Mouse (Mus musculus) liver, adult 2 months (tissue): ENCODE data around the gene Abcc12. TPM values are rescaled to one million over a fixed set of nuclear protein-coding genes. Genes with fewer than 3 reads are reported as not detected.

ENCODE experiments used
- DNase-seq: peaks from one replicate; pipeline ENCODE4 v3.0.0-alpha.2; 2011; ENCODE audit warnings: low read depth, low spot score; ENCODE audit errors: extremely low read depth
- H3K27ac ChIP-seq: fragments of 200-500 bp; replicated peaks from 2 replicates; pipeline ENCODE4 v1.5.1; 2012; ENCODE audit warnings: low read depth, mild to moderate bottlenecking, control low read depth, inconsistent platforms, low read length; ENCODE audit not compliant: insufficient read depth
- H3K27me3 ChIP-seq: fragments of 200-500 bp; 2 replicates; pipeline ENCODE4 v1.6.1; 2012; ENCODE audit warnings: mild to moderate bottlenecking, moderate library complexity, low read length, inconsistent platforms; ENCODE audit not compliant: control insufficient read depth, insufficient read depth
- H3K36me3 ChIP-seq: fragments of 200-500 bp; 2 replicates; pipeline ENCODE4 v1.6.1; 2012; ENCODE audit warnings: low read length, inconsistent platforms; ENCODE audit not compliant: control insufficient read depth, insufficient read depth
- H3K4me1 ChIP-seq: fragments of 200-500 bp; 2 replicates; pipeline ENCODE4 v1.6.1; 2011; ENCODE audit warnings: low read length; ENCODE audit not compliant: control insufficient read depth, insufficient read depth
- H3K4me3 ChIP-seq: fragments of 200-500 bp; 2 replicates; pipeline ENCODE4 v1.5.1; 2011; ENCODE audit warnings: low read depth, mild to moderate bottlenecking, control low read depth, low read length, moderate library complexity; ENCODE audit not compliant: insufficient read depth
- H3K79me2 ChIP-seq: fragments of 200-500 bp; 2 replicates; pipeline ENCODE4 v1.6.1; 2012; ENCODE audit warnings: inconsistent platforms, mild to moderate bottlenecking, low read length, moderate library complexity; ENCODE audit not compliant: control insufficient read depth, insufficient read depth
- H3K9ac ChIP-seq: fragments of 200-500 bp; 2 replicates; pipeline ENCODE4 v1.6.1; 2012; ENCODE audit warnings: low read depth, mild to moderate bottlenecking, control low read depth, inconsistent platforms, low read length
- CTCF ChIP-seq: fragments of 200-500 bp; IDR thresholded peaks from 2 replicates; pipeline ENCODE4 v1.5.1; 2011; ENCODE audit warnings: low read depth, low read length, control low read depth
- POLR2A ChIP-seq: fragments of 200-500 bp; IDR thresholded peaks from 2 replicates; pipeline ENCODE4 v1.6.1; 2011; ENCODE audit warnings: low read length, control low read depth; ENCODE audit not compliant: insufficient read depth; ENCODE audit errors: extremely low read depth
- WGBS: fragments of 180-500 bp; shearing (Covaris S2); methylation state at CpG from one replicate; pipeline ENCODE4 v1.1.7; 2018; 5-methylcytosine and 5-hydroxymethylcytosine counted together
- polyA plus RNA-seq: library from polyadenylated mRNA; depleted of rRNA; stranded (reverse); fragments of >200 nt; gene quantifications from 2 replicates; pipeline ENCODE4 v1.2.3, GENCODE M21; 2012; rRNA removed
- total RNA-seq: library from RNA; depleted of rRNA; stranded (reverse); fragments of >200 nt; gene quantifications from 2 replicates; pipeline ENCODE4 v1.2.3, GENCODE M21; 2014; rRNA removed

The Abcc12 gene
- 0.18 and 0.81 TPM in 2 replicates for total RNA-seq
- 0.21 TPM in 1 of 2 replicates, not detected in the other for polyA plus RNA-seq

GRCm38 (mm10) chr8:86580458-86580857 is at the start of gene Abcc12:
TSS of gene Abcc12 (minus strand) at chr8:86580686.
- no peak for DNase-seq
- Histone ChIP-seq H3K79me2 (no peaks in the 10 kb centered on the region), H3K36me3 (no peaks in the 10 kb centered on the region)

GRCm38 (mm10) chr8:86630212-86630611 is 49.7 kb upstream of the Abcc12 start:
- Histone ChIP-seq H3K79me2 (peaks cover 34% of the 10 kb centered on the region), H3K4me3 (no peak overlapping the region), H3K36me3 (peaks cover 57% of the 10 kb centered on the region), H3K27ac (no peak overlapping the region), H3K4me1 (peaks cover 17% of the 10 kb centered on the region), H3K27me3 (no peaks in the 10 kb centered on the region), H3K9ac (no peak overlapping the region)
- TF ChIP-seq POLR2A (no peak), CTCF (no peak)
- DNase-seq: no peak
- 85% methylated on average over 5 of the region's 5 CpGs for WGBS

More at GRCm38 (mm10) chr8:86580458-86580857, at the start of gene Abcc12:
- Histone ChIP-seq H3K4me1 (no peaks in the 10 kb centered on the region), H3K4me3 (no peak within 1 kb of the TSS), H3K27me3 (no peaks in the 10 kb centered on the region), H3K9ac (no peak within 1 kb of the TSS), H3K27ac (no peak within 1 kb of the TSS)
- no peak for TF ChIP-seq POLR2A
- TF ChIP-seq CTCF: no peak

- no peaks in the 10 kb centered on the region for H3K27me3 ChIP-seq
- DNase-seq: peak; percentile 45
- H3K4me1 ChIP-seq: peaks cover 9% of the 10 kb centered on the region; the same call in 1 of the 2 replicates
- peak overlapping the region; percentile 79 for H3K9ac ChIP-seq
- WGBS: 7% methylated on average over 7 of the region's 7 CpGs
- peak overlapping the region; percentile 90 for H3K27ac ChIP-seq
- H3K36me3 ChIP-seq: peaks cover 14% of the 10 kb centered on the region
- TF ChIP-seq CTCF (no peak), POLR2A (no peak)
- peak overlapping the region; percentile 84 for H3K4me3 ChIP-seq
- peaks cover 21% of the 10 kb centered on the region; the same call in 1 of the 2 replicates for H3K79me2 ChIP-seq
These were observed 44.4 kb upstream of the Abcc12 start for GRCm38 (mm10) chr8:86624915-86625314.

GRCm38 (mm10) chr8:86623911-86624731 is 43.6 kb upstream of the Abcc12 start, which contains the start of gene Lonp2:
TSS of gene Lonp2 (plus strand) at chr8:86624043.
- Histone ChIP-seq H3K79me2 (peaks cover 21% of the 10 kb centered on the region; the same call in 1 of the 2 replicates), H3K4me1 (peaks cover 6% of the 10 kb centered on the region; the same call in 1 of the 2 replicates), H3K36me3 (peaks cover 9% of the 10 kb centered on the region; the same call in 1 of the 2 replicates), H3K27ac (peak within 1 kb of the TSS; percentile 90), H3K4me3 (peak within 1 kb of the TSS; percentile 84), H3K9ac (peak within 1 kb of the TSS; percentile 90), H3K27me3 (no peaks in the 10 kb centered on the region)
- WGBS: under 1% methylated on average over 54 of the region's 62 CpGs
- TF ChIP-seq POLR2A: peak; percentile 88
- no peak for TF ChIP-seq CTCF
- DNase-seq: peak; percentile 82

- DNase-seq: no peak
- Histone ChIP-seq H3K4me1 (peaks cover 6% of the 10 kb centered on the region; the same call in 1 of the 2 replicates), H3K27me3 (no peaks in the 10 kb centered on the region), H3K27ac (peak overlapping the region; percentile 74), H3K36me3 (peaks cover 6% of the 10 kb centered on the region; the same call in 1 of the 2 replicates), H3K79me2 (peaks cover 18% of the 10 kb centered on the region; the same call in 1 of the 2 replicates), H3K4me3 (peak overlapping the region; percentile 52), H3K9ac (peak overlapping the region; percentile 59)
- under 1% methylated on average over 14 of the region's 14 CpGs for WGBS
- no peak for TF ChIP-seq POLR2A
- TF ChIP-seq CTCF: no peak
These were observed 43.0 kb upstream of the Abcc12 start for GRCm38 (mm10) chr8:86623551-86623910.
